Mouse (Mus musculus) CD4-positive, CD25-positive, alpha-beta regulatory T cell, adult 2 months (primary cell): ENCODE results near the gene Cysrt1.
A peak's percentile ranks its signal among the peaks of the same experiment; 100 is the strongest.

Experiments used
- DNase-seq: peaks from one replicate; pipeline ENCODE4 v3.0.0-alpha.2; 2012; ENCODE audit warnings: low read depth, low spot score

The Cysrt1 gene

DNA sequence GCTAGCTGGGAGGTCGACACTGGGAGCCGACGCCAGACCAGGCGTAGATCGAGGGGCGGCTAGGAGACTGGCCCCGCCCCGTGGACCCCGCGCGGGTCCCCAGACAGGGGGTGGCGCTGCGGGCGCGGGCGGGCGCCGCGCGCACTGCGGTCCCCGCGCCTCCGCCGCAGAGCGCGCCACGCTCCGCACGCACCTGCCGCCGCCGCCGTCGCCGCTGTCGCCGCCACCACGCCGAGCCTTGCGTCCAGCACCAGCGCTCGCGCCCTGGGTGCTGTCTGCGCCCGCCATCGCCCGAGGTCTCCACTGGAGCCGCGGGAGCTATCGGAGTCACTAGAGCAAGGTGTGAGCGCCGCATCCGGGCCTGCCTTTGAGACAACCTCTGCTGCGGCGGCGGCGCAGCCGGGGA, at the start of gene Cysrt1, which contains the start of gene Rnf208:
TSS of gene Cysrt1 (minus strand) at position 352 of the 406 bp plus-strand sequence.
TSS of gene Rnf208 (plus strand) at position 155 of the 406 bp plus-strand sequence.
- peak; percentile 66 for DNase-seq

DNA sequence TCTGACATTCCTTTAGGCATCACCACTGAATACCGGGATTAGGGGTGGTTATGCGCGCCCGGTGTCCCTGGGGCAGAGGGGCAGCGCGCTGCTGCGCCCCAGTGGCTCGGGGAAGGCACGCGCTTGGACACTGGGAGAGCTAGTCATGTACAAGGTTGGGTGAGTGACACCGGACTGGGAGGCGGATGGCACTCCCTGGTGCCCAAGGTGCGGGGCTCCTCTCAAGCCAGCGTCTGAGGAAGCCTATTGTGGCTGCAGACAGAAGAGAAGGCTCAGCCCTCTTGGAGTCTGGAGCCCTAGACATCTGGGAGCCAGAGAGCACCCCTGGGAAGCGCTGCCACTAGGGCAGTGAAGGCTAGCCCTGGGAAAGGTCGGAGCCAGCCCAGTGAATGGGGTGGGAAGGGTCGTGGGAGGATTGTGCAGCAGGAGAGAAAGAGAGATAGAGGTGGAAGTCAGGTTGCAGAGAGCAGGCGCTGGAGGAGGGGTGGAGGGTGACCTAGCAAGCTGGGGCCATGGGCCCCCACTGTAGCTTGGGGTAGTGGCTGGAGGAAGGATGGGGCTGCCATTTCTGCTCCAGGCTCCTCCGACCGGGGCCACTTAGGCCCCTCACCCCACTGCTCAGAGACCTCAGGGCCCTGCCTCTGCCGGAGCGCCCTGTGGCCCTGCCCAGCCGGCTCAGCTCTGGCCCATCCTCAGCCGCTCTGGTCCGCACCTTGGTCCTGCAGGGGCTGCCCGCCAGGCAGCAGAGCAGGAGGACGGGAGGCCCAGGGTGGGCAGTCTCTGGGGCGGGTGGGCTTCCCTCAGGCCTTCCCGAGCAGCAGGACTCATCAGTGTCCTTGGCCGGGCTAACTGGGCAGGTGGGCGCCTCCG, 49.2 kb upstream of the Cysrt1 start:
- DNase-seq = no peak

DNA sequence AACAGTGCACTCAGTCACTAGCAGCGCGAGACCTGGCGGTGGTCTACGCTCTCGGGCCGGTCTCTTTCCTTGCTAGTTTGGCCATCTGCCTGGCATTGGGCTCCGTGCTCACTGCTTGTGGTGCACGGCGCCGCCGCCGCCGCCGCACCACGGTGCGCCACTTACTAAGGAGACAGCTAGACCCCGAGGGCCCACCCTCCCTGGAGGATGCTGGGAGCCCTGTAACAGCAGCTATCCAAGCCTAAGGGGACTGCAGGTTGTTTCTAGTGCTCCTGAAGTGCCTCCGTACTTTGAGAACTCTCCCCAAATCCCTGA, 48.5 kb upstream of the Cysrt1 start:
- no peak for DNase-seq

DNA sequence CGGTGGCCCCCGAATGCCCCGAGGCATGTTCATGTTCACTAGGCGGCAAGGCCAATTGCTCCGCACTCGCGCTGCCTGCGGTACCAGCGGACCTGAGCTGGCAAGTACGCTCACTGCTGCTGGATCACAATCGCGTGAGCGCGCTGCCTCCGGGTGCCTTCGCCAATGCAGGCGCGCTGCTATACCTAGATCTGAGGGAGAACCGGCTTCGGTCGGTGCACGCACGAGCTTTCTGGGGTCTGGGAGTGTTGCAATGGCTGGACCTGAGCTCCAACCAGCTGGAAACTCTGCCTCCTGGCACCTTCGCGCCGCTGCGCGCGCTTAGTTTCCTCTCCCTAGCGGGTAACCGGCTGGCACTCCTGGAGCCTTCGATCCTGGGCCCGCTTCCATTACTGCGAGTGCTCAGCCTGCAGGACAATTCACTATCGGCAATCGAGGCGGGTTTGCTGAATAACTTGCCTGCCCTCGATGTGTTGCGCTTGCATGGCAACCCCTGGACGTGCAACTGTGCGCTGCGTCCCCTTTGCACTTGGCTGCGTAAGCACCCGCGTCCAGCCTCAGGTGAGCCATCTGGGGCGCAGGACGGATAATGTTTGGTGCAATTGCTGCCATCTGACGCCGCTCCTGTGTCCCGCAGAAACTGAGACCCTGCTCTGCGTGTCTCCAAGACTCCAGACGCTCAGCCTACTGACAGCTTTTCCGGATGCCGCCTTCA, 48.0 kb upstream of the Cysrt1 start:
- DNase-seq = no peak

DNA sequence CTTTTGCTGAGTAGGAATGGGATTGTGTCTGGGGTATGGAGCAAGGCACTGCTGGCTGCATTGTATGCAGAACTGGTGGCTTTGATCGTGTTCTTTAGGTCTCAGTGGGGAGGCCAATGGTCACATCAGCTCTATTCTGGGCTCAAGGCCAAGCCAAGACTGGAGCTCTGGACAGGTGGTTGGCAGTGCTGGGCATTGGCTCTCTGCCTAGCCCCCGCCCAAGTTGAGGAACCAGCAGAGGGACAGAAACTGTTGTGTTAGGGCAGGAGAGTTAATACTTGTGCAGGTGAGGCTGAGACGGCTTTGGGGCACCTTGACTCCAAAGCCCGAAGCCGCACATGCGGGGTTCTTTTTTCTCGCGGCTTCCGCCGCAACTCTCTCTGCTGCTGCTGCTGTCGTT, 47.4 kb upstream of the Cysrt1 start, which contains the start of gene Lrrc26:
TSS of gene Lrrc26 (plus strand) at position 265 of the 400 bp plus-strand sequence.
- no peak for DNase-seq

DNA sequence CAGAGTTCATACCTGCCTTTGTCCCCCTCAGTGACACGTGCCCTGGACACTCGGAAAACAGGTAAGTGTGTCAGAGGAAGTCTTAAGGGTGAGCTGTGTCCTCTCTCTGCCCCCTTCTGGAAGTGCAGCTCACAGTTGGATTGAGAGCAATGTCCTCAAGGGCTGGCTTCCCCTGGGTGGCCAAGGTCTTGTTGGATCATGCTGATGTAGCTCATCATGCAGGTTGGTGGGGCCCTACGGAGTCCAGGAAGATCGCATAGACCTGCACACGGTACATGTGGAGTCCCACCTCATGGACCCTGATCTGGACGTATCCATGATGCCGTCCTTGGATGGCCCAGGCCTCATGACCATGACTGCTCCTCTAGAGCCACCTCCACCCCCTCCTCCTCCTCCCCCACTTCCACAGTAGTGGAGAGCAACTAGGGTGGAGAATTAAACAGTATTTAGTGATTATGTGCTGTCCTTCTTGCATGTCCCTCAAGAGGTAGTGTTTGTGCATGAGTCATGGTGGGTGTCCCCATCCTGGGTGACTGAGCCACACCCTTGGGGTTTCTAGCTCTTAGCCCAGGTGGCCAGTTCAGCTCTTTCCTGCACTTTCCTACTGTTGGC, 46.6 kb upstream of the Cysrt1 start:
- DNase-seq = no peak

DNA sequence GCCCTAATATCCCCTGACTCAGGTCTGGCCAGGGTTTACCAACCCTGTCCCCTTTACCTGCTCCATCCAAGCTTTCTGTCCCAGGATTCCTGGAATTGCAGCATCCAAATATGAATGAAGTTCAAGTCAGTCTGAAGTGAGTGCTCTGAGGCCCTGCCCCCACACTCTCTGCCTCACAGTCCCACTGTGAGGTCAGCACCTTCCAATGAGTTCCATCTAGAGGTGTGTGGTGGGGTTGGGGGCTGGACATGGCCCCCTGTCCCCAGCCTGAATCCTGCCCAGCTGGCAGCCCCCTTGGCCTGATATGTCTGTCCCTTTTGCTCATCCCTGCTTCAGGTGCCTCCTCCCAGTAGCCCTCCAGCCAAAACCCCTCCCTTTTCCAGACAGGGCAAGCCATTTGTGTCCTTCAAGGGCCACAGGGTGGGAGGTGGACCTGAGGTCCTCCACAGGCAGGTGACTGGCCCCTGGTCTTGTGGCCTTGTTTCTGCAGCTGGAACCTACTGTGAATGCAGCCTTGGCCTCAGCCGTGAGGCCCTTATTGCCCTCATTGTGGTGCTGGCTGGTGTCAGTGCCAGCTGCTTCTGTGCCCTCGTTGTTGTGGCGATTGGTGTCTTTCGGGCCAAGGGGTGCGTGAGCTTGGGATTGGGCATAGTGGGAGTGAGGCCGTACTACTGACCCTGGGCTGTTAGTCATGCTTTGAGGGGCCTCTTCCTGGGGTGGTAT, 45.8 kb upstream of the Cysrt1 start, which contains the start of gene Tmem210:
TSS of gene Tmem210 (plus strand) at position 219 of the 723 bp plus-strand sequence.
- DNase-seq = no peak

DNA sequence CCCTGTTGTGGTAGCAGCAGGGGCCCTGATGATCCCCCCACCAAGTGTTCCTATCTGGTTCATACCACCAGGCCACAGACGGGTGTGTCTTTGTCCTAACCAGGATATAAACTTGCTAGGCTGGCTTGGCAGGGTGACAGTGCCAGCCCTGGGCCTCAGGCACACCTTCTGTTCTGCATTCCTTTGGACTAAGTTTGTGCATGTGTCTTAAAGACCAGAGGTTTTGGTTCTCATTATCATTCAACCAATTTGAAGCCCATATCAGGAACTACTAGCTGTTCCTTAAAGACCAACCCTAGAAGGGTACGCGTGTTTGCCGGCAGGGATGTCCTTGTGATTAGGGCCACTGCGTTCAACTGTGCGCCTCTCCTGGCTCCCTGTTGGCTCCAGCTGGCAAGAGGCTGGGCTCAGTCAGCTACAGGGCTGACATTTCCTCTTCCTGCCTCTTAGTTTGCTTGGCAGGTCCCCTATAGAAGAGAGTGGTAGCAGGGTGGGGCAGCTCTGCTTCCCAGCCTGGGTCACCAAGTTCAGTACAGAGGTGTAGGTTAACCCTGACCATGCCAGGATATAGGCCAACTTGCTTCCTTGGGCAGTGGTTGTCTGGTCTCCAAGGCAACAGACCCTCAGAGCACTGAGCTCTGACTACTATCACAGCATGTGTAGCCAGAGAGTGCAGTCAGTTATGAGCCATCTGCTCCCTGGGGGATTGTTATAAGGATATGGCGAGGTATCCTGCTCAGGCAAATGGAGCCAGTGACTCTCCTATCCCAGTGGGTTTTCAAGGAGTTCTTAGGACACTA, 44.8 kb upstream of the Cysrt1 start:
- DNase-seq = no peak

DNA sequence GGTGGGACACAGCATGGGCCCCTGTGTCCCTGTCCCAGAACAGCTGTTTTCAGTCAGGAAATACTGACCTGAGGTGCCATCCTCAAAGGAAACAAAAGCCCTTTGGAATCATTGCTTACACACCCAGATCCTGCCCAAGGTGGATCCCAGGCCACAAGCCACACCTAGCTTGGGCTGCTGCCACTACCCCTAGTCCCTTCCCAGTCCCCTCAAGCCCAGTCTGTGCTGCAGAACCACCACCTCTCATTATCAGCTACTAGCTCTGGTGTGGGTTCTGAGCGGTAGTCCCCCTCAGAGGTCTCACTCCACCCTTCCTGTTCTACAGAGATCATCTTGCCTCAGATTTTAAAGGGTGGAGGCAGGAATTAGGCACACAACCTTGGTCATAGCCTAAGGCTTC, 44.1 kb upstream of the Cysrt1 start:
- DNase-seq = no peak

DNA sequence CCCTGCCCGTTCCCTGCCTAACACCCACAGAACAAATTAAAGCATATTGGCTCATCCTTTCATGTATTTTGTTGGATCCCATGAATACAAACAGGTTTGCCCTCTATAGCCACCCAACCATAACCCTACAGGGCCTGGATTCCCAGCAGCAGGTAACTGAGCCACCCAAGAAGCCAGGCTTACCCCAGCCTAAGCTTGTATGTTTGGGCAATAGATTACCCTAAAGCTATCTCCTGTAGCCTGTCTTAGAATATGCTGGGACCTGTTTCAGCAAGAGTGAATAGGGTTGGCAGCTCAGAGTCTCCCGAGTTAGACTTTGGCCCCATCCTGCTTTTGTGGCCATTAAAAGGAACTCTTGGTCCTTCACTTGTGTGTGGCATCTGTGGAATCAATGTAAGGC, 43.3 kb upstream of the Cysrt1 start:
- DNase-seq = no peak

DNA sequence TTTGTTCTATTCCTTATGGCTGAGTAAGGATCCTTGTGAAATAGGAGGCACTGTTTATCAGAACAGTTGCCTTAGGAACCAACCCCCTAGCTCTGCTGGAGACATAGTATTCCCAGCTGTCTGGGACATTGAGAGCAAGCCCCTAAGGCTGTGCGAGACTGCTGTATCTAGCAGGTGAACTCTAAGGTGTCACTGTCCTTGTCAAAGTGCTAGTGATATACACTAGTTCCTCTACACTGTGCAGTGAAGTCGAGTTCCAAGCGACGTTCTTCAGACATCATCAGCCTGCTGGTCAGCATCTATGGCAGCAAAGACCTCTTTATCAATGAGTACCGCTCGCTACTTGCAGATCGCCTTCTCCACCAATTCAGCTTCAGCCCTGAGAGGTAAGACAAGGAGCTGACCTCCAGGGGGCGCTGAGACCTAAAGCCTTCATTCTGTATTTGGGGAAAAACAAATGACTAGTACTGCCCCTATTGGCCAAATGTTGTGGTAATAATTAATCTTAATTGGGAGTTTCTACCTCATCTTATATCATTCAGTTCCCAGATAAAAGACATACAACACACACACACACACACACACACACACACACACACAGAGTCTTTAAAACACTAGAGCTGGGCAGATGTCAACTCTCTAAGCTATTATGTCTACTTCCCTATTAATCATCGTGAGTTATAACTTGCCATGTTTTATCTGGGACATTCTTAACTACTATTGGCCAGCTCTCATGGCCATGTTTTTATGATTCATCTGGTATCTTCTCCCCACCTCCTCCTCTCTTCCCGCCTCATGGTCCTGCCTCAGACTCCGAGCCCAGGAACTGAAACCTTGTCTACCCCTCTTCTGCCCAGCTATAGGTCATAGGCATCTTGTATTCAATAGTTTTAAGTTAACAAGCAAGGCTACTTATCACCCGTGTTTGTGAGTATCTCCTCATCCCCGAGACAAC, 37.0 kb upstream of the Cysrt1 start:
- peak; percentile 89 for DNase-seq

DNA sequence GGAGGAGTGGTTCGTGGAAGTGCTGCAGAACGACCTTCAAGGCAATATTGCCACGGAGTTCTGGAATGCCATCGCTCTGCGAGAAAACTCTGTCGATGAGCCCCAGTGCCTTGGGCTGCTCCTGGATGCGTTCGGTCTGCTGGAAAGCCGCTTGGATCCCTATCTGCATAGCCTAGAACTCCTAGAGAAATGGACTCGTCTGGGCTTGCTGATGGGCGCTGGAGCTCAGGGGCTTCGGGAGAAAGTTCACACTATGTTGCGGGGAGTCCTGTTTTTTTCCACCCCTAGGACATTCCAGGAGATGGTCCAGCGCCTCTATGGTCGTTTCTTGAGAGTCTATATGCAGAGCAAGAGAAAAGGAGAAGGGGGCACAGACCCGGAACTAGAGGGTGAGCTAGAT, 30.8 kb upstream of the Cysrt1 start:
- no peak for DNase-seq

DNA sequence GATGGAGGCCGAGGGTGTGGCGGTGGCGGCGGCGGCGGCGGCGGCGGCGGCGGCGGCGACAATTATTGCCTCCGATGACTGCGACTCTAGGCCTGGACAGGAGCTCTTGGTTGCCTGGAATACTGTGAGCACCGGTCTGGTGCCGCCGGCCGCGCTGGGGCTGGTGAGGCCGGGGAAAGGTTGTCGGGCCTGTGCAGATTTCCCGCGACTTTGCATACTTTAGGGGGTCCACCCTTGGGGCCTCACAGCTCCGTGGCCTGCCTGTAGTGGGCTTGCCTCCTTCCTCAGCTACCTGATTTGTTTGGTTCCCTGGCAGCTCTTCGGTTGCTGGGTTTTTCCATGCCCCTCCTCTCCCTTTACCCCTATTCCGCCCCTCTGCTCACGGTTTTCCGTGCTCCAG, 30.3 kb upstream of the Cysrt1 start:
- DNase-seq = no peak

DNA sequence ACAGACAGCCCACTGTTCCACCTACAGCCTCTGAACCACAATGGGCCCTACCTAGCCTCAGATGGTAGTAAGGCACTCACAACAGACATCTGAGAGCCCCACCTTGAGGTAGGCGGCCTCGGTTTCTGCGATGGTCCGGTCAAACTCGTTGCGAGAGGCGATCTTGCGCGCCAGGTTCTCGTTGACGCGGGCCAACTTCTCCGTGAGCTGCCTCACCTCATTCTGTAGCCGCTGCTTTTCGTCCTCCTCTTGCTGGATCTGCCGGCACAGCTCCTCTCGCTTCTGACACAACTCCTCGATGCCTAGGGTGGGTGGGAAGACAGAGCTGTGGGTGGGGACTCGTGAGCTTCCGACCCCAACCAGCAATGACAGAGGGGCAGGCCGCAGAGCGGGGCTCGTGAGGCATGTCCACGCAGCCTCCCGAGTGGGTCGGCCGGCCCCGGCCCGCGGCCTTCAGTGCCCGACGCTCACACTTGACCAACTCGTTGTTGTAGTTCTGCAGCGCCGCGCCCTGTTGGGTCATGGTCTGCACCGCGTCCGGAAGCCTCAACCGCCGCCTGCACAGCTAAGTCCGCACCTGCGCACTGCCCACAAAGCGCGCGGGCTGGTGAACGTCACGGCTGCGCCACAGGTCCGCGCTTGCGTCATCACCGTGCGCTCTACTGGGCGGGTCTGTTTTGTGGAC, 29.7 kb upstream of the Cysrt1 start, which contains the start of the genes Ssna1 and Anapc2:
TSS of gene Ssna1 (minus strand) at position 612 of the 685 bp plus-strand sequence.
TSS of gene Anapc2 (plus strand) at position 652 of the 685 bp plus-strand sequence.
- DNase-seq = peak; percentile 99

DNA sequence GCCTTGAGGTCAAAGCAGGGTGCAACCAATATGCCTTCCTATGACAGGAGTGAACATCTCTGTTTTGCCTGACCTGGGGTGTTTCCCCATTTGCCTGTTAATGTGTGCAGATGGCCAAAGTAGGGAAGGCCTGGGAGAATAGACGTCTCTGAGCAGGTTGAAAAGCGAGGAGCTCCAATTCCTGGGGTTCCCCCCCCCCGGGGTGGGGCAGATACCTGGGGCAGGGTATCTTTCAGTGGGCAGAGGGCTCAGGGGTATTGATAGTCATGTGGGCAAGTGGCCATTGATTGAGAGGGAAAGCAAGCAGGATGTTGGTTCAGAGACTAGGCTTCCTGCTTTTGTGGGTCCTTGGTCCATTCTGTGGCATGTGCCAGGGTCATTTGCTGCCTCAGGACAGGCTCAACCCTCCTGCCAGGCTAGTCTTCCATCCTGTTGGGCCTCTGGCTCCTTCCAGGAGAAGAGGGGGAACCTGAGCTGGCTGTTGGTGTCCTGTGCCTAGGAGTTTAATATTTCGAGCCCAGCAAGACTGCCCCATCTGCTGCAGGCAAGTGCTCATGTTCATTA, 25.6 kb upstream of the Cysrt1 start:
- DNase-seq = no peak

DNA sequence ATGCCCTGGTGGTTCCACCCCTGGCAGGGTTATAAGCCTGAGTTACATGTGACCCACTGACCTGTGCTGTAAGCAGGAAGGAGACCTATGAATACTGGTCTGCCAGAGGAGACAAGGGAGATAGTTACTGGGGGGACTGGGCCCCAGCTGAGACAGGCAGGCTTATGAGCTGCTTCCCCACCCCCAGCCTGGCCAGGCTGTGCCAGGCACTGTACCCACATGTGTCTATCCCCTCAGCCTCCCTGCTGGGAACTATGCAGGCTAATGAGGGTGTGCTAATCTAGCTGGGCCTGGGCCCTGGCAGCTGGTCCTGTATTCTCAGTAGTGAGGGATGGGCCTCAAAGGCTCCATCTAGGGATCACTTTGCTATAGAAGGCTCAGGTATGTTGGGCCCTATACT, 25.0 kb upstream of the Cysrt1 start:
- no peak for DNase-seq

DNA sequence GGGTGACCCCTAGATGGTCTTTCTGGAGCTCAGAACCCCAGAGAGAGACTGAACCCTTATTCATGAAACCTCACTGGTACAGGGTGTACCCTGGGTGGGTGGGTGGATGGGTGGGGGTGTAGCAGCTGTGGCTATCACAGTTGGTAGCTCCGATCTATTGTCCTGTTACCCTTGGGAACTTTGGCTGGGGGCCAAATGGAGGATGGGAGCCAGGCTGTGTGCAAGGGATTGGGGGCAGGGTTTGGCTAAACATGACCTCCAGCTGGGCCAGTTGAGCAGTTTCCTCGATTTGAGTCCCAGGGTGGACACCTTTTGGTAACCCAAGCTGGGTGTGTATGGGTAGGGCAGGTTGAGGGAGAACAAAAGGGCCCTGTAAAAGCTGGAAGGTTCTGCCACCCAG, 24.5 kb upstream of the Cysrt1 start:
- DNase-seq = no peak

DNA sequence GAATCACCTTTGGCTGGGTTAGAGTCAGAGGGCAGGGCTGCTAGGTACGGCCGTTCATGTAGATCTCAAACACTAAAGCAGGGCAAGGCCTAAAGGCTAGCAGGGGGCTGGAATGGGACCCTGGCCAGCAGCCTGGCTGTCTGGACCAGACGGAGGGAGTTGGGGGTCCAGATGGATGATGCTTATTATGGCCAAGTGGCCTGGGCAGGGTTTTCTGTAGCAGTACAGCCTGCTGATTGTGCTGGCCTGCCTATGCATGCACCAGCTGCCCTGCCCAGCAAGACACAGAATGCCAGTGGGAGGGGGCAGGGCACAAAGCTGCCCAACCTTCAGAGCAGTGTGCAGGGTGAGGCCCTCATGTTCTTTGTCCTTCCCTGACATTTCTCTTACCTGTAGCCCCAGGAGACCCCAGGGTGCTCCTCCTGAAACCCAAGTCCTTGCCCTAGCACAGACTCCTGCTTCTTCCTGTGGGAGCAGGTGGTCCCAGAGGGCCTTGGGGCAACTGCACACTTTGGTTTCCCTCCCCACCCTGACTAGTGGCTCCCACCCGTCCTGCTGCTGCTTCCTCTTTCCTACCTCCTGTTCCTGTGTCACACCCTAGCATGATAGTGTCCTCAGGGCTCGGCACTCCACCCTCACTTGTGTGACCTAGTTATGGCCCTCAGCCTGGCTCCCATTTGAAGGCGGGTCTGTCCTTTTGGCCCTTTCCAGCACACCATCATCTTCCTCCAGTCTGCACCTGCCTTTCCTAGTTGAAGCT, 23.8 kb upstream of the Cysrt1 start:
- no peak for DNase-seq
